Mouse (Mus musculus): Measurements from ENCODE around the gene Lix1. TPM values are rescaled to one million over a fixed set of nuclear protein-coding genes. Genes with fewer than 3 reads are reported as not detected.

The Lix1 gene
- not detected for polyA plus RNA-seq (2017; shearing (Covaris generic))

GRCm38 (mm10) chr17:17402222-17403004 lies at the start of gene Lix1:
Gene Lix1, plus strand, starts transcription at chr17:17402672.

GRCm38 (mm10) chr17:17373918-17374910 lies 28.3 kb upstream of the Lix1 start, which contains the start of gene Riok2:
Gene Riok2, plus strand, starts transcription at chr17:17374309.

Other genes with a start within 250 kb of the Lix1 start
- gene Riok2, start 28.4 kb upstream of the Lix1 start, polyA plus RNA-seq (2017; shearing (Covaris generic)): 29.1 TPM
- gene Lnpep, start 222.4 kb downstream of the Lix1 start, polyA plus RNA-seq (2017; shearing (Covaris generic)): 73.5 TPM